17 mouse cellular contexts compared by ENCODE assay signal in genomic region chr15:97865175-97865574, GRCm38 (mm10). TPM values are rescaled to one million over a fixed set of nuclear protein-coding genes. Genes with fewer than 3 reads are reported as not detected.
DNase-seq lines count a peak whose midpoint lies in the region; ATAC-seq and TF ChIP-seq lines count a peak whose summit lies in the region.
"Had no signal": no experiment of that assay in that cellular context is flagged by ENCODE, and none has a peak within 500 bp of the region (broad histone marks: within the 10 kb centered on the region; RNA-seq: fewer than 3 reads in every experiment).

No protein-coding gene starts in this region.

- H3K79me2 ChIP-seq in heart, adult 2 months (replicated peaks; ENCODE audit: control insufficient read depth, insufficient read depth, low read length), result no peaks in the 10 kb centered on the region

- 4% methylated on average over 6 of the region's 6 CpGs for WGBS in heart, embryonic 12.5 days
- 32% methylated on average over 6 of the region's 6 CpGs for WGBS in heart, adult 2 months
- WGBS in lung, embryonic 15.5 days, result 21% methylated on average over 6 of the region's 6 CpGs
- WGBS in liver, embryonic 15.5 days (ENCODE audit: insufficient replicate concordance), result 10% methylated on average over 6 of the region's 6 CpGs
- WGBS in midbrain, postnatal 0 days, result 59% methylated on average over 6 of the region's 6 CpGs

- H3K9ac ChIP-seq in heart, embryonic 12.5 days, result no peak overlapping the region
- H3K9ac ChIP-seq in heart, adult 2 months (ENCODE audit: low read depth, low read length), result no peak overlapping the region
- H3K9ac ChIP-seq in lung, embryonic 15.5 days, result no peak overlapping the region
- H3K9ac ChIP-seq in liver, embryonic 15.5 days, result no peak overlapping the region
- H3K9ac ChIP-seq in midbrain, postnatal 0 days (replicated peaks; ENCODE audit: low read length, poor library complexity, severe bottlenecking), result no peak overlapping the region

- peaks cover 17% of the 10 kb centered on the region for H3K27me3 ChIP-seq in heart, embryonic 12.5 days (replicated peaks)
- no peaks in the 10 kb centered on the region for H3K27me3 ChIP-seq in heart, adult 2 months (ENCODE audit: control insufficient read depth, insufficient read depth, low read length)
- no peaks in the 10 kb centered on the region for H3K27me3 ChIP-seq in lung, embryonic 15.5 days
- H3K27me3 ChIP-seq in liver, embryonic 15.5 days, result no peaks in the 10 kb centered on the region
- no peaks in the 10 kb centered on the region for H3K27me3 ChIP-seq in midbrain, postnatal 0 days (ENCODE audit: insufficient read depth, low read length)
- H3K27me3 ChIP-seq: Patski had no signal

- TF ChIP-seq EP300 in heart, adult 2 months (IDR thresholded peaks at IDR 0.05; ENCODE audit: insufficient read depth, low read depth, low read length), result no peak

- TF ChIP-seq POLR2A in heart, adult 2 months (IDR thresholded peaks at IDR 0.05; ENCODE audit: insufficient read depth, low read depth, low read length), result no peak

- peak; percentile 47 for ATAC-seq in heart, embryonic 12.5 days (ENCODE audit: insufficient number of reproducible peaks, low FRiP score)
- ATAC-seq in lung, embryonic 15.5 days (ENCODE audit: borderline replicate concordance, extremely low read depth, low FRiP score, low TSS enrichment), result no peak
- ATAC-seq in liver, embryonic 15.5 days (ENCODE audit: insufficient read depth), result peak; percentile 59; the same call in 1 of the 2 replicates
- ATAC-seq in midbrain, postnatal 0 days (ENCODE audit: low FRiP score), result no peak
- ATAC-seq: hindbrain, postnatal 0 days; Patski had no signal

- no peak for DNase-seq in heart, adult 2 months
- DNase-seq in lung, postnatal 14 days, result no peak
- DNase-seq in midbrain, postnatal 0 days (ENCODE audit: low spot score), result no peak
- no peak for DNase-seq in urinary bladder, postnatal 4 days (ENCODE audit: low spot score in 2 of 2)
- DNase-seq: adrenal gland, postnatal 36 days; cerebellum, adult 8-10 months; kidney, adult 2 months; kidney, postnatal 25 days; layer of hippocampus, adult 9-11 months; midbrain, embryonic 14.5 days; thymus, adult 2 months had no signal

- TF ChIP-seq CTCF in heart, adult 2 months (IDR thresholded peaks at IDR 0.05), result no peak
- TF ChIP-seq CTCF in midbrain, postnatal 0 days (IDR thresholded peaks at IDR 0.05), result no peak

- H3K36me3 ChIP-seq in heart, embryonic 12.5 days, result no peaks in the 10 kb centered on the region
- H3K36me3 ChIP-seq in heart, adult 2 months (ENCODE audit: control insufficient read depth, insufficient read depth, low read length), result no peaks in the 10 kb centered on the region
- no peaks in the 10 kb centered on the region for H3K36me3 ChIP-seq in lung, embryonic 15.5 days
- no peaks in the 10 kb centered on the region for H3K36me3 ChIP-seq in liver, embryonic 15.5 days (replicated peaks)
- H3K36me3 ChIP-seq in midbrain, postnatal 0 days (ENCODE audit: insufficient read depth, low read length), result no peaks in the 10 kb centered on the region

- H3K27ac ChIP-seq in heart, embryonic 12.5 days (ENCODE audit: poor library complexity, severe bottlenecking), result peak overlapping the region; percentile 79
- no peak overlapping the region for H3K27ac ChIP-seq in heart, adult 2 months
- peak overlapping the region; percentile 38; the same call in 1 of the 2 replicates for H3K27ac ChIP-seq in lung, embryonic 15.5 days
- 0 out of 2 replicates have a peak overlapping the region, but pooled peaks have one; percentile 8 for H3K27ac ChIP-seq in brown adipose tissue, adult 24 weeks (replicated peaks; ENCODE audit: low read depth, low read length)
- H3K27ac ChIP-seq in liver, embryonic 15.5 days (replicated peaks), result no peak overlapping the region; the same call in 1 of the 2 replicates
- no peak overlapping the region for H3K27ac ChIP-seq in midbrain, postnatal 0 days (ENCODE audit: low read depth, low read length)
- H3K27ac ChIP-seq: hindbrain, postnatal 0 days had no signal

- peaks cover 30% of the 10 kb centered on the region for H3K4me1 ChIP-seq in heart, embryonic 12.5 days (replicated peaks)
- peaks cover 2% of the 10 kb centered on the region for H3K4me1 ChIP-seq in heart, adult 2 months (ENCODE audit: control insufficient read depth, insufficient read depth, low read length)
- H3K4me1 ChIP-seq in lung, embryonic 15.5 days, result peaks cover 27% of the 10 kb centered on the region
- H3K4me1 ChIP-seq in brown adipose tissue, adult 24 weeks (ENCODE audit: control insufficient read depth, insufficient read depth, insufficient read length, low read length), result no peaks in the 10 kb centered on the region
- peaks cover 11% of the 10 kb centered on the region for H3K4me1 ChIP-seq in liver, embryonic 15.5 days (replicated peaks)
- no peaks in the 10 kb centered on the region for H3K4me1 ChIP-seq in midbrain, postnatal 0 days (ENCODE audit: insufficient read depth, low read length)

- no peak overlapping the region for H3K4me2 ChIP-seq in heart, embryonic 12.5 days
- H3K4me2 ChIP-seq in lung, embryonic 15.5 days, result no peak overlapping the region
- no peak overlapping the region for H3K4me2 ChIP-seq in liver, embryonic 15.5 days
- no peak overlapping the region for H3K4me2 ChIP-seq in midbrain, postnatal 0 days (ENCODE audit: low read depth, low read length, poor library complexity, severe bottlenecking)

- peaks cover 13% of the 10 kb centered on the region for H3K9me3 ChIP-seq in heart, embryonic 12.5 days (replicated peaks)
- H3K9me3 ChIP-seq in lung, embryonic 15.5 days, result peaks cover 3% of the 10 kb centered on the region; the same call in 1 of the 2 replicates
- no peaks in the 10 kb centered on the region for H3K9me3 ChIP-seq in liver, embryonic 15.5 days (replicated peaks)
- no peaks in the 10 kb centered on the region for H3K9me3 ChIP-seq in midbrain, postnatal 0 days (ENCODE audit: low read length)

- no peak overlapping the region for H3K4me3 ChIP-seq in heart, embryonic 12.5 days
- no peak overlapping the region for H3K4me3 ChIP-seq in heart, adult 2 months
- H3K4me3 ChIP-seq in lung, embryonic 15.5 days, result no peak overlapping the region
- no peak overlapping the region for H3K4me3 ChIP-seq in brown adipose tissue, adult 24 weeks (ENCODE audit: insufficient read depth, low read depth, low read length)
- no peak overlapping the region for H3K4me3 ChIP-seq in liver, embryonic 15.5 days (replicated peaks)
- H3K4me3 ChIP-seq in midbrain, postnatal 0 days (ENCODE audit: low read depth, low read length), result no peak overlapping the region

- intact Hi-C loops in heart, adult 2 months (cut with DNase I), result no loop called here

RNA-seq across cellular contexts. Expression of gene Hdac7, which starts 20.9 kb away (rescaled TPM):
- polyA plus RNA-seq in heart, embryonic 12.5 days (2016; fragmentation: Nextera tagmentation; extraction: Ambion mirVana), result 27.4 and 27.8 TPM in 2 replicates
- 10 to 100 TPM; 23.7 to 25.7 TPM for total RNA-seq in heart, adult 2 months (2021)
- polyA plus RNA-seq in heart, adult 2 months (2012; rRNA removed), result 54.9 and 61.8 TPM in 2 replicates
- 40.6 and 44.7 TPM in 2 replicates for polyA plus RNA-seq in lung, embryonic 15.5 days (2015; fragmentation: Nextera tagmentation; extraction: Ambion mirVana)
- 10.0 and 10.2 TPM in 2 replicates for polyA plus RNA-seq in brown adipose tissue, adult 24 weeks (2012; ENCODE audit: insufficient read depth, insufficient read length, missing spikeins)
- polyA plus RNA-seq in liver, embryonic 15.5 days (2015; fragmentation: Nextera tagmentation; extraction: Ambion mirVana), result 5.7 and 6.5 TPM in 2 replicates
- total RNA-seq in midbrain, postnatal 0 days (2014; rRNA removed), result 22.4 and 24.2 TPM in 2 replicates
- polyA plus RNA-seq in midbrain, postnatal 0 days (2015; fragmentation: Nextera tagmentation; extraction: Ambion mirVana), result 28.7 and 29.2 TPM in 2 replicates

RNA-seq across cellular contexts. Expression of gene Vdr, which starts 45.3 kb away (rescaled TPM):
- polyA plus RNA-seq in heart, embryonic 12.5 days (2016; fragmentation: Nextera tagmentation; extraction: Ambion mirVana), result 1.4 and 1.6 TPM in 2 replicates
- 1 to 10 TPM; 1.1 to 2.0 TPM for total RNA-seq in heart, adult 2 months (2021)
- polyA plus RNA-seq in heart, adult 2 months (2012; rRNA removed), result 2.3 and 2.7 TPM in 2 replicates
- polyA plus RNA-seq in lung, embryonic 15.5 days (2015; fragmentation: Nextera tagmentation; extraction: Ambion mirVana), result 0.52 and 0.81 TPM in 2 replicates
- 0.25 and 1.5 TPM in 2 replicates for polyA plus RNA-seq in brown adipose tissue, adult 24 weeks (2012; ENCODE audit: insufficient read depth, insufficient read length, missing spikeins)
- 0.14 and 0.15 TPM in 2 replicates for polyA plus RNA-seq in liver, embryonic 15.5 days (2015; fragmentation: Nextera tagmentation; extraction: Ambion mirVana)
- 0.09 and 0.27 TPM in 2 replicates for total RNA-seq in midbrain, postnatal 0 days (2014; rRNA removed)
- 0.12 and 0.22 TPM in 2 replicates for polyA plus RNA-seq in midbrain, postnatal 0 days (2015; fragmentation: Nextera tagmentation; extraction: Ambion mirVana)
- polyA plus RNA-seq: midbrain, embryonic 14.5 days had no signal

Comparison
In these comparisons a context has a peak if more than half of its experiments do, and no peak if none do; other contexts are left out.
1. H3K27ac ChIP-seq: peak in heart, embryonic 12.5 days (single experiment), lung, embryonic 15.5 days (single experiment) and brown adipose tissue, adult 24 weeks (single experiment); none in heart, adult 2 months (single experiment), liver, embryonic 15.5 days (single experiment) and midbrain, postnatal 0 days (single experiment).
2. ATAC-seq: peak in heart, embryonic 12.5 days (single experiment) and liver, embryonic 15.5 days (single experiment); none in lung, embryonic 15.5 days (single experiment) and midbrain, postnatal 0 days (single experiment).